Mouse (Mus musculus) neural tube, embryonic 12.5 days (tissue): ENCODE measurements around the gene Pck1. TPM values are rescaled to one million over a fixed set of nuclear protein-coding genes. Genes with fewer than 3 reads are reported as not detected.
A peak's percentile ranks its signal among the peaks of the same experiment; 100 is the strongest.

Source experiments
- ATAC-seq: fragments of 200-750 bp; cut with Nextera tagmentation; 2 replicates; pipeline ENCODE4 v1.8.0; 2017; ENCODE audit warnings: low read depth, mild to moderate bottlenecking, moderate TSS enrichment, moderate library complexity; ENCODE audit not compliant: low FRiP score
- H3K27ac ChIP-seq: fragments of 300-500 bp; sonication (generic); 2 replicates; pipeline ENCODE4 v1.5.1; 2016
- H3K27me3 ChIP-seq: fragments of 300-500 bp; sonication (generic); replicated peaks from 2 replicates; pipeline ENCODE4 v1.6.1; 2016; ENCODE audit warnings: mild to moderate bottlenecking
- H3K36me3 ChIP-seq: fragments of 300-500 bp; sonication (generic); 2 replicates; pipeline ENCODE4 v1.6.1; 2016; ENCODE audit warnings: mild to moderate bottlenecking
- H3K4me1 ChIP-seq: fragments of 300-500 bp; sonication (generic); 2 replicates; pipeline ENCODE4 v1.6.1; 2016
- H3K4me2 ChIP-seq: fragments of 300-500 bp; sonication (generic); replicated peaks from 2 replicates; pipeline ENCODE4 v1.6.1; 2016; ENCODE audit warnings: mild to moderate bottlenecking
- H3K4me3 ChIP-seq: fragments of 300-500 bp; sonication (generic); 2 replicates; pipeline ENCODE4 v1.5.1; 2016
- H3K9ac ChIP-seq: fragments of 300-500 bp; sonication (generic); 2 replicates; pipeline ENCODE4 v1.6.1; 2016; ENCODE audit warnings: mild to moderate bottlenecking
- H3K9me3 ChIP-seq: fragments of 300-500 bp; sonication (generic); 2 replicates; pipeline ENCODE4 v1.6.1; 2016; ENCODE audit warnings: mild to moderate bottlenecking
- WGBS: fragments of 180-500 bp; shearing (Covaris S2); methylation state at CpG from one replicate; pipeline ENCODE4 v1.1.7; 2016; 5-methylcytosine and 5-hydroxymethylcytosine counted together
- polyA plus RNA-seq: library from polyadenylated mRNA; unstranded; fragments of >200 nt; fragmentation: Nextera tagmentation; extraction: Ambion mirVana; gene quantifications from 2 replicates; pipeline ENCODE4 v1.2.1, GENCODE M21; 2016

The Pck1 gene
- polyA plus RNA-seq, 1 experiment from 2014 or later = not detected

DNA sequence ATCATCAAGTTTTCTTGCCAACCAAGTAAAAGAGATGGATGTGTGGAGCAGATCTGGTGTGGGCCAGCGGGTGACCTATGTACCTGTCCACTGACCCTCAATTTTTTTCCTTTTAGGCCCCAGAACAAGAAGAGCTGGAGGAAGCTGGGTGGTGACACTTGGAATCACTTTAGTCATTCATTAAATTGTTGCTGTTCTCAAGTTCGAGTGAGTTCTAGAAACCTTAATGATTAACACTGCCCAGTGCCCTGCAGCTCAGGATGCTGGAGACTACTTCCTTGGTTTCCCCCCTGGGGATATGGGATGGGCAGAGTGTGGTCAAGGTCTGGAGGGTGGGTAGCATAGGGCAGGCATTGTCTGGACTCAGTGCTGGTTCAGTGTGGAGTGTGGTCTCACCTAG is 23.7 kb upstream of the Pck1 start:
- Histone ChIP-seq H3K4me1 (no peaks in the 10 kb centered on the region), H3K36me3 (no peaks in the 10 kb centered on the region), H3K27ac (no peak overlapping the region), H3K9ac (no peak overlapping the region), H3K4me3 (no peak overlapping the region), H3K27me3 (no peaks in the 10 kb centered on the region), H3K9me3 (no peaks in the 10 kb centered on the region), H3K4me2 (no peak overlapping the region)
- WGBS = 80% methylated on average over 2 of the region's 2 CpGs
- no peak for ATAC-seq

DNA sequence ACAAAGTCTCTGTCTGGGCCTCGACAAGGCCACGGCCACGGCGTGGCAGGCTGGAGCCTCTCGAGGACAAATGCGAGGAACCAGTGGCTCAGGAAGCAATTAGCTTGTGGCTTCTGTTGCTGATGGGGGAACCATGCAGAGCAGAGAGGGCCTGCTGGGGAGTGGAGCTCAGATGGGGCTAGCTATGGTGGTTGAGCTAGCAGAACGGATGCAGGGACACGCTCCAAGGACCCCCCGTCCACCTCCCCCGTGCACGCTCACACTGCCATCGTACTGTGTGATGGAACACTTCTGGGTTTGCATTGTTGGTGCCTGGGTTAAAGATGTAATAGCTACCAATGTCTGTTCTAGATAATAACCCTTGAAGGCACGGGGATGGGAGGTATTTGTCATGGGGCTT is 20.6 kb upstream of the Pck1 start:
- Histone ChIP-seq H3K27ac (no peak overlapping the region), H3K36me3 (no peaks in the 10 kb centered on the region), H3K9ac (no peak overlapping the region), H3K4me3 (no peak overlapping the region), H3K4me1 (no peaks in the 10 kb centered on the region), H3K4me2 (no peak overlapping the region), H3K27me3 (no peaks in the 10 kb centered on the region), H3K9me3 (no peaks in the 10 kb centered on the region)
- no peak for ATAC-seq
- 85% methylated on average over 13 of the region's 13 CpGs for WGBS

DNA sequence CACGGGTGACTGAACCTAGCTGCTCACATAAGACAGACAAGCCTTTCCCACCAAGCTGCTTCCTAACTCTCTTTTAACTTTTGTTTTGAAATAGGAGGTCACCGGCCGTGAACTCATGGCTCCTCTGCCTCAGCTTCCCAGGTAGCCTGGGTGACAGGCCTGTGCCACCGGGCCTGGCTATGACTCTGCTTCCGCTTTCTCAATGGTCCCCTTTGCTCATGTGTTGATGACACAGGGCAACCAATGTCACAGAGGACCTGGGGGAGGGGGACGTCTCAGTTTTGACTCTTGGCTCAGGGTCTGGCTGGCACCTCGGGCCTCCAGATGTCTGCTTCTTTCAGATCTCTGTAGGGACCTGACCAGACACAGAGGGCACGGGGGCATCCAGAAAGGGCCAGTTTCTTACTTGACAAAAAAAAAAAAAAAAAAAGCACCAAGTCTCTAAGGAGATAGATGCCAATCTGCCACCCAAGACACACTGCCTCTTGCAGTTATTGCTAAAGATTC is 20.0 kb upstream of the Pck1 start:
- H3K9me3 ChIP-seq = no peaks in the 10 kb centered on the region
- no peak overlapping the region for H3K4me2 ChIP-seq
- no peaks in the 10 kb centered on the region for H3K4me1 ChIP-seq
- no peak overlapping the region for H3K4me3 ChIP-seq
- no peaks in the 10 kb centered on the region for H3K36me3 ChIP-seq
- 83% methylated on average over 8 of the region's 8 CpGs for WGBS
- no peak for ATAC-seq
- no peak overlapping the region for H3K9ac ChIP-seq
- H3K27me3 ChIP-seq = no peaks in the 10 kb centered on the region
- no peak overlapping the region for H3K27ac ChIP-seq

DNA sequence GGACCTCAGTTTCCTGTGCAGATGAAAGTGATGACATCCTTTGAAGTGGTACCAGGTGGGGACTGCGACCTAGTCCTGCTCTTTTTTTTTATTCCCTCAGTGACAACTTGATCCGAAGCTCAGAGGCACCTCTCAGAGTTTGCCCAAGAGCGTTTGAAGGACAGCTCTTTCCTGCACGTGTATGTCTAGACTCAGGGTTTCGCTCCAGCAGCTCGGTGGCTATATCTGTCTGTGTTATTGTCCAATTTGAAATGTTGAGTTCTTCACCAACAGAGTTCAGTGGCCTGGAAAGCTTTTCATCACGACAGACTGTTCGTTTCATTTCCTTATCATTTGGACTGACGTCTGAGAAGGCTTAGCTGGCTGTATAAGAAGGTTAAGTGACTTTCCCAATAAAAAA is 18.2 kb upstream of the Pck1 start:
- Histone ChIP-seq H3K4me3 (no peak overlapping the region), H3K4me1 (peaks cover 10% of the 10 kb centered on the region), H3K4me2 (no peak overlapping the region), H3K9ac (no peak overlapping the region), H3K27ac (no peak overlapping the region), H3K36me3 (no peaks in the 10 kb centered on the region), H3K27me3 (no peaks in the 10 kb centered on the region), H3K9me3 (no peaks in the 10 kb centered on the region)
- 77% methylated on average over 9 of the region's 9 CpGs for WGBS
- ATAC-seq = no peak

DNA sequence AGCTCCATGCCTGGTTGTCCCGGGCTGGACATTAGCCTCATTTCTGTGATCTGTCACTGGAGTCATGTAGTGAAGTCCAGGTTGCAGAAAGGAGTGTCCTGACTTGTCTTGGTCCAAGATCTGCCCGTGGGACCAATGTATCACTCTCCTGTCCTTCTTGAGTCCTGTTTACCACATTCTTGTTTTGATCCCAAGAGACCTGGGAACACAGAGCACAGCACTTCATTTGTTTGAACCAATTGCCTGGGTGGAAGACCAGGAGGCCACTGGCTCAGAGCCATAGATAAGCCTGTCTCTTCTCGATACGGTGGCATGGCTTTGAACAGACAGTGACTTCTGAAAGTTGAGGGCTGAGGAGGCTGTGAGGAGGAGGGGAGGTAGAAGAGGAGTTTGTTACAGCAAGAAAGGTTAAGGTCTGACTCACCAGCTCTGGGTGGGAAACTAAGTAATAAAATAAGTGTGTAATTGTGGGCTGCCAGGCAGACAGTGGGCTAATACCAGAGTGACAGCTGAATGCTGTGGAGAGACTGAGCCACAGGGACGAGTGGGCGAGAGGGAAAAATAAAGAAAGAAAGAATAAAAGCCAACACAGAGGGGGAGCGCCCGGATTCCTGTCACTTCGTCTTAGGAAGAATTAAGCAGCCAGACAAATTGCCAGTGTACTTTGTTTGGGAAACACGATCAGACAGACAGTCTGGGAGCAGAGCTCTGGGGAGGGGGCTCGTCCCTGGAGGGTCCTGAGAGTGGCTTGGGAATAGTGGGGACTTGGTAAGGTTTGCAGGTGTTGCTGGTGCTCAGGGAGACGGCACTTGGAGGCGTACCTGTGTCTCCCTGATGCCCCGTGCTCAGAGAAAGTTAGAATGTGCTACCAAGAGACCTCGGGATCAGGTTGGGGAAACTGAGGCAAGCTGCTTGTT is 14.3 kb upstream of the Pck1 start:
- WGBS = 41% methylated on average over 15 of the region's 15 CpGs

DNA sequence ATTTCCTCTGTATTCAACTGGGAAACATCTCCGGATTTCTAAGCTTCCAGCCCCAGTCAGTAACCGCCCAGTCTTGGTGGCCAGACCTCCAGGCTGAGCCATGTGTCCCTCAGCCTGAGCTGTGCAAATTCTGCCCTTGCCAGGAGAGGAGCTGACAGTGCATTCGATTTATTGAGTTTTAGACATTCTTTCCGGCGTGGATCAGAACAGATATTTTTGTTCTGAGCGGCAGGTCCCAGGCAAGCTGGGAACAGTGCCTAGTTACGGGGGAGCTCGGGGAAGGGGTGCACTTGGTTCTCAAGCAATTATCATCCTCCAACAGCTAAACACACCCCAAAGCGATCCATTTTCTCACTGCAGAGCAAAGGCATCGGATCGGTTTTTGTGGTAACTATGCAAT is 9.2 kb upstream of the Pck1 start:
- Histone ChIP-seq H3K27ac (no peak overlapping the region), H3K27me3 (no peaks in the 10 kb centered on the region), H3K36me3 (no peaks in the 10 kb centered on the region), H3K4me2 (no peak overlapping the region), H3K4me1 (peaks cover 6% of the 10 kb centered on the region), H3K9me3 (no peaks in the 10 kb centered on the region), H3K4me3 (no peak overlapping the region), H3K9ac (no peak overlapping the region)
- WGBS = 69% methylated on average over 11 of the region's 11 CpGs
- no peak for ATAC-seq

More for the DNA sequence above, 14.3 kb upstream of the Pck1 start:
- Histone ChIP-seq H3K4me1 (peaks cover 10% of the 10 kb centered on the region), H3K4me2 (0 out of 2 replicates have a peak overlapping the region, but pooled peaks have one; percentile 4), H3K4me3 (no peak overlapping the region), H3K9me3 (no peaks in the 10 kb centered on the region), H3K27me3 (no peaks in the 10 kb centered on the region), H3K9ac (no peak overlapping the region), H3K27ac (no peak overlapping the region), H3K36me3 (no peaks in the 10 kb centered on the region)
- peak; percentile 77 for ATAC-seq

DNA sequence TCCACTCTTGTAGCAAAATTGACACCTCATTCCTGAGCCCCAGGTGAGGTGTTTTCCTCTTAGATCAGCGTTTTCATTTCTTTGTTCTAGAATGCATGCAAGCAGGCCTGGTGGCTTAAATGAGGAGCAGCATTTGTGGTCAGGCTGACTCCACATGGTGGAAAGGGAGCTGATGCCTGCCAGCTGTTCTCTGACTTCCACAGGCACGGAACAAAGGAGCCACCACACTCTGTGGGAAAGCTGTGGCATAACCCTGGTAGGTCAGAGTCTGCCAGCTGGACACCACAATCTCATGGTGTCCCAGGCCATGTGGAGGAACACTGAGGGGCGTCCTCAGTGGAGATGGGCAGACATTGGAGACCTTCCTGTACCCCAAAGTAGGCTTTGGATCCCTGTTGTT is 7.0 kb upstream of the Pck1 start:
- no peaks in the 10 kb centered on the region for H3K36me3 ChIP-seq
- H3K4me2 ChIP-seq = no peak overlapping the region
- H3K4me3 ChIP-seq = no peak overlapping the region
- no peak for ATAC-seq
- 81% methylated on average over 3 of the region's 3 CpGs for WGBS
- H3K4me1 ChIP-seq = no peaks in the 10 kb centered on the region
- no peaks in the 10 kb centered on the region for H3K9me3 ChIP-seq
- H3K27ac ChIP-seq = no peak overlapping the region
- H3K27me3 ChIP-seq = no peaks in the 10 kb centered on the region
- H3K9ac ChIP-seq = no peak overlapping the region

DNA sequence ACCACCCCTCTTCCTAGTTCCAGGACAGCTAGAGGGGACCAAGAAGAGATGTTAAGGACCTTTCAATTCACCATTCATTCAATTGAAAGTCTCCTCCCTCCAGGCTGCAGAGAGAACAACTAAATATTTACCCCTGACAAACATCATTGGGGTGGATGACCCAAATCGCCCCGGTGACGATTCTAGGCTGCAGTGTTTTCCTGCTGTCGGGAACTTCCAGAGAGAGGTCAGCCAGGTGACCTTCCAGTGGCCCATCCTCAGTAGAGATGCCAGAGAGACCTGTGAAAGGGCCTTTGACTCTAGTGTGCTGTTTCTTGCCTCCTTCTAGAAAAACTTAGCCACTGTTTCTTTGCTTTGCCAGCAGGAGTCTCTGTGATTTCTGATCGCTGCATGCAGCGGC is 6.1 kb upstream of the Pck1 start:
- Histone ChIP-seq H3K36me3 (no peaks in the 10 kb centered on the region), H3K4me3 (no peak overlapping the region), H3K4me2 (no peak overlapping the region), H3K27ac (no peak overlapping the region), H3K27me3 (no peaks in the 10 kb centered on the region), H3K9ac (no peak overlapping the region), H3K4me1 (no peaks in the 10 kb centered on the region), H3K9me3 (no peaks in the 10 kb centered on the region)
- no peak for ATAC-seq
- 79% methylated on average over 6 of the region's 6 CpGs for WGBS

DNA sequence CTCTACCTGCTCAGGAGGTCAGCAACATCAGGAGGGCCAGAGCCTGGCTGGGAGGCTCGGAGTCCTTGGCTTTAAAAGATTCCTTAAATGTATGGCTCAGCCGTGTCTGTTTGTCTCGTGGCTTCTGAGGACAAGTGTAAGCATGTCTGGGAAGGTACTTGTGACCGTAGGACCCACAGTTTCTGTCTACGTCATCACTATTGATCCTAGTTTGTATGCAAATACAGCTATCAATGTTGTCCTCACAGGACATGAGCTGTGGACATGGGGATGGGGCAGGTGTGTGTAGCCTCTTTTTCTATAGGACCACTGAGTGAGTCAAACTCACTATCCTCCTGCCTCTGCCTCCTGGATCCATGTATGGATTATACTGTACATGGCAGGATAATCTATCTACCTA is 4.8 kb upstream of the Pck1 start:
- no peak overlapping the region for H3K4me3 ChIP-seq
- no peak overlapping the region for H3K27ac ChIP-seq
- H3K4me2 ChIP-seq = no peak overlapping the region
- WGBS = 91% methylated on average over 5 of the region's 5 CpGs
- no peak for ATAC-seq
- no peak overlapping the region for H3K9ac ChIP-seq
- no peaks in the 10 kb centered on the region for H3K36me3 ChIP-seq
- H3K27me3 ChIP-seq = no peaks in the 10 kb centered on the region
- H3K9me3 ChIP-seq = no peaks in the 10 kb centered on the region
- H3K4me1 ChIP-seq = no peaks in the 10 kb centered on the region

DNA sequence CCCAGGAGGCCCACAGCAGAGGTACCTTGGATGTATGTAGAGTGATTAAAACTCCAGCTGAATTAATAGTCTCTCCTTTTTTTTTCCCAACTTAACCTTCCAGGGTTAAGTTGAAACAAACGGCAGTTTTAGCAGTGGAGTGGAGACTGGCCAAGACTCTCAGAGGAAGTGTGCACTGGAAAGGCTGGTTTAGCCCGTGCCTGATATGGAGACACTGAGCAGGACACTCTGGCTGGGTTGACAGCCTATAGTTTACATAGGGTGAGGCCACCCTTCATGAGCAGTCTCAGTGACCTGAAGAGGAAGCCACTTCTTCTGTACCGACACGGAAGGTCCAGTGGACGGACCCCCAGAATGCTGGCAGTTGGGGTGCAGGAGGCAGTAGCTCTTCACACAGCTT is 1.5 kb upstream of the Pck1 start:
- 89% methylated on average over 5 of the region's 5 CpGs for WGBS

DNA sequence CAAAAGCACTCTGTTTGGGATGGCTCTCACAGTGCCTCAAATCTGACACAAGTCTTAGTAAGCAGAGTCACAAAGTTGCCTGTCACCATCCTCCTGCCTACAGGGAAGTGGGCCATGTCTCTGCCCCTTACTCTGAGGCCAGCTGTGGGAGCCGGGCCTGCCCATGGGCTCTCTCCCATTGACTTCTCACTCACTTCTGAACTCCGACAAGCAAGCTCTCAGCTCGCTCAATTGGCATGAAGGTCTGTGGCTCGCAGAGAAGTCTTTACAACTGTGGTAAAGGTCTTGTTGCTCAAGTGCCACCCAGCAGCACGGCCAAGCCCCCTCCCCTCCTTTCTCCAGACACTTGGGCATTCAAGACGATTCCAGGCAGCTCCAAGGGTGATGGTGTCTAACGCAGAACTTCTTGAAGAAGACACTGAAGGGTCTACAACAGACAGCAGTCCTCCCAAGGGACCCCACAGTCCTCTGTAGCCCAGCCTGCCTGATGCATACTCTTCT is 1.0 kb upstream of the Pck1 start:
- Histone ChIP-seq H3K4me1 (no peaks in the 10 kb centered on the region), H3K9me3 (no peaks in the 10 kb centered on the region), H3K4me2 (no peak overlapping the region), H3K36me3 (no peaks in the 10 kb centered on the region), H3K27ac (no peak overlapping the region), H3K9ac (no peak overlapping the region), H3K27me3 (no peaks in the 10 kb centered on the region), H3K4me3 (no peak overlapping the region)
- 85% methylated on average over 7 of the region's 7 CpGs for WGBS
- no peak for ATAC-seq

More for the DNA sequence above, 1.5 kb upstream of the Pck1 start:
- Histone ChIP-seq H3K4me2 (no peak overlapping the region), H3K36me3 (no peaks in the 10 kb centered on the region), H3K27ac (no peak overlapping the region), H3K9me3 (no peaks in the 10 kb centered on the region), H3K4me1 (no peaks in the 10 kb centered on the region), H3K9ac (no peak overlapping the region), H3K27me3 (no peaks in the 10 kb centered on the region), H3K4me3 (no peak overlapping the region)
- no peak for ATAC-seq

DNA sequence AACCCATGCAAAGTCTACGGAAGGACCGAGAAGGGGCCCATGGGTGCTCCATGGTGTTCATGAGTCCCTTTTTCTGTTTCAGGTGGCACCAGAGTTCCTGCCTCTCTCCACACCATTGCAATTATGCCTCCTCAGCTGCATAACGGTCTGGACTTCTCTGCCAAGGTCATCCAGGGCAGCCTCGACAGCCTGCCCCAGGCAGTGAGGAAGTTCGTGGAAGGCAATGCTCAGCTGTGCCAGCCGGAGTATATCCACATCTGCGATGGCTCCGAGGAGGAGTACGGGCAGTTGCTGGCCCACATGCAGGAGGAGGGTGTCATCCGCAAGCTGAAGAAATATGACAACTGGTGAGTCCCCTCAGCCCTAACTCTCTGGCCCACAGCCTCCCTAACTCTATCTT is 418 bp downstream of the Pck1 start:
- no peak overlapping the region for H3K9ac ChIP-seq
- WGBS = 90% methylated on average over 10 of the region's 10 CpGs
- no peaks in the 10 kb centered on the region for H3K27me3 ChIP-seq
- no peaks in the 10 kb centered on the region for H3K4me1 ChIP-seq
- H3K36me3 ChIP-seq = no peaks in the 10 kb centered on the region
- no peak overlapping the region for H3K4me3 ChIP-seq
- no peak overlapping the region for H3K4me2 ChIP-seq
- H3K27ac ChIP-seq = no peak overlapping the region
- no peak for ATAC-seq
- H3K9me3 ChIP-seq = no peaks in the 10 kb centered on the region

DNA sequence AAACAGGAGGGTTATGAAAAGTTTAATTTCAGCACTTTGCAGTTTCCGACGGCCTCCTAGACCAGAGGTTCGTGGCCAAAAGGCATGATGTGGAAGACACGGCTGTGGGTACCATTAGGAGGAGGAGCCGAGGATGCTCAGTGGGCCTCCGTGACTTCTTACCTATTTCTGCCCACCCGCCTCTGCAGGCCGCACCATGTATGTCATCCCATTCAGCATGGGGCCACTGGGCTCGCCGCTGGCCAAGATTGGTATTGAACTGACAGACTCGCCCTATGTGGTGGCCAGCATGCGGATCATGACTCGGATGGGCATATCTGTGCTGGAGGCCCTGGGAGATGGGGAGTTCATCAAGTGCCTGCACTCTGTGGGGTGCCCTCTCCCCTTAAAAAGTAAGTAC is 1.7 kb downstream of the Pck1 start:
- Histone ChIP-seq H3K4me3 (no peak overlapping the region), H3K4me1 (no peaks in the 10 kb centered on the region), H3K27ac (no peak overlapping the region), H3K27me3 (no peaks in the 10 kb centered on the region), H3K4me2 (no peak overlapping the region), H3K9me3 (no peaks in the 10 kb centered on the region), H3K9ac (no peak overlapping the region), H3K36me3 (no peaks in the 10 kb centered on the region)
- ATAC-seq = no peak
- WGBS = 90% methylated on average over 13 of the region's 13 CpGs
